Comparison of ENCODE assay signal across 8 mouse cellular contexts in genomic region chr1:180813885-180814740, GRCm38 (mm10). TPM values are rescaled to one million over a fixed set of nuclear protein-coding genes. Genes with fewer than 3 reads are reported as not detected.
DNase-seq lines count a peak whose midpoint lies in the region; ATAC-seq and TF ChIP-seq lines count a peak whose summit lies in the region.

TSS of gene H3f3a (minus strand) at chr1:180813943.

- peaks cover 29% of the 10 kb centered on the region for H3K36me3 ChIP-seq in G1E (replicated peaks)
- peaks cover 4% of the 10 kb centered on the region for H3K36me3 ChIP-seq in forebrain, postnatal 0 days (ENCODE audit: insufficient read depth)
- peaks cover 20% of the 10 kb centered on the region for H3K36me3 ChIP-seq in lung, embryonic 14.5 days (ENCODE audit: insufficient read depth)

- no peak for TF ChIP-seq CTCF in G1E (IDR thresholded peaks at IDR 0.05; ENCODE audit: low read depth, low read length)
- TF ChIP-seq CTCF in forebrain, postnatal 0 days (IDR thresholded peaks at IDR 0.05; ENCODE audit: low read depth), result 0 out of 2 replicates have a peak, but pooled peaks have one; percentile 6
- no peak for TF ChIP-seq CTCF in lung, embryonic 14.5 days (IDR thresholded peaks at IDR 0.05; ENCODE audit: low read depth)

- 2% methylated on average over 59 of the region's 69 CpGs for WGBS in forebrain, postnatal 0 days
- WGBS in lung, embryonic 14.5 days, result 2% methylated on average over 65 of the region's 69 CpGs

- peak within 1 kb of the TSS; percentile 61 for H3K4me2 ChIP-seq in forebrain, postnatal 0 days (ENCODE audit: low read depth)
- peak within 1 kb of the TSS; percentile 72 for H3K4me2 ChIP-seq in lung, embryonic 14.5 days

- no peak for ATAC-seq in G1E (ENCODE audit: extremely low read depth, insufficient number of reproducible peaks, low FRiP score, poor library complexity, severe bottlenecking)
- ATAC-seq in forebrain, postnatal 0 days, result peak; percentile 61
- ATAC-seq in hematopoietic stem cell, adult 5-6 weeks (replicated peaks in 1 of 2; ENCODE audit: insufficient read depth in 1 of 2, low FRiP score in 2 of 2, low TSS enrichment in 1 of 2, low read depth in 1 of 2, poor library complexity in 2 of 2, severe bottlenecking in 2 of 2), result peak; percentile 19 to 36
- peak; percentile 78 for ATAC-seq in lung, embryonic 14.5 days (ENCODE audit: insufficient read depth)

- peak within 1 kb of the TSS; percentile 100 for H3K27ac ChIP-seq in forebrain, postnatal 0 days (ENCODE audit: low read depth, low read length)
- H3K27ac ChIP-seq in lung, embryonic 14.5 days (ENCODE audit: low read depth), result peak within 1 kb of the TSS; percentile 100

- no peak for DNase-seq in G1E (ENCODE audit: low spot score)
- DNase-seq in c-Kit-positive CD71-positive TER-119-negative erythroid progenitor cells, embryonic 14.5 days (ENCODE audit: low read depth), result peak; percentile 58
- peak; percentile 77 for DNase-seq in forebrain, postnatal 0 days
- peak; percentile 38 for DNase-seq in layer of hippocampus, adult 9-10 months (ENCODE audit: low spot score)
- DNase-seq in lung, embryonic 14.5 days, result peak; percentile 89
- peak; percentile 76 for DNase-seq in ovary, adult 18-20 months (ENCODE audit: low spot score)
- DNase-seq in urinary bladder, adult 18-20 months (ENCODE audit: low spot score in 2 of 2), result peak; percentile 78 to 88

- H3K9me3 ChIP-seq in G1E (replicated peaks), result no peaks in the 10 kb centered on the region
- H3K9me3 ChIP-seq in forebrain, postnatal 0 days (ENCODE audit: low read length), result no peaks in the 10 kb centered on the region
- H3K9me3 ChIP-seq in lung, embryonic 14.5 days (ENCODE audit: low read depth, low read length), result no peaks in the 10 kb centered on the region

- peak within 1 kb of the TSS; percentile 98 for H3K9ac ChIP-seq in forebrain, postnatal 0 days
- peak within 1 kb of the TSS; percentile 98 for H3K9ac ChIP-seq in lung, embryonic 14.5 days

- peak within 1 kb of the TSS; percentile 84 for H3K4me3 ChIP-seq in G1E (ENCODE audit: low read depth, low read length)
- H3K4me3 ChIP-seq in forebrain, postnatal 0 days (ENCODE audit: low read depth, low read length), result peak within 1 kb of the TSS; percentile 95
- H3K4me3 ChIP-seq in lung, embryonic 14.5 days (ENCODE audit: low read depth, low read length), result peak within 1 kb of the TSS; percentile 73

- H3K27me3 ChIP-seq in G1E (ENCODE audit: insufficient read depth, low read length), result no peaks in the 10 kb centered on the region
- no peaks in the 10 kb centered on the region for H3K27me3 ChIP-seq in forebrain, postnatal 0 days (ENCODE audit: insufficient read depth, low read length)
- H3K27me3 ChIP-seq in lung, embryonic 14.5 days (ENCODE audit: insufficient read depth, low read length), result no peaks in the 10 kb centered on the region

- H3K4me1 ChIP-seq in G1E (ENCODE audit: insufficient read depth, low read depth, low read length), result peaks cover 44% of the 10 kb centered on the region
- H3K4me1 ChIP-seq in forebrain, postnatal 0 days (ENCODE audit: insufficient read depth), result peaks cover 20% of the 10 kb centered on the region
- peaks cover 15% of the 10 kb centered on the region; the same call in 1 of the 2 replicates for H3K4me1 ChIP-seq in lung, embryonic 14.5 days (ENCODE audit: insufficient read depth)

RNA-seq across cellular contexts. Expression of gene H3f3a, which starts in this region (rescaled TPM):
- total RNA-seq in G1E (2014; fragmentation: Nextera tagmentation), result 1,182 and 1,327 TPM in 2 replicates
- 2,511 and 3,138 TPM in 2 replicates for total RNA-seq in G1E (2017)
- polyA plus RNA-seq in G1E (2012), result 1,136 and 1,527 TPM in 2 replicates
- 3,418 and 3,587 TPM in 2 replicates for total RNA-seq in forebrain, postnatal 0 days (2014; rRNA removed)
- polyA plus RNA-seq in forebrain, postnatal 0 days (2015; fragmentation: Nextera tagmentation; extraction: Ambion mirVana), result 2,464 and 2,886 TPM in 2 replicates
- total RNA-seq in hematopoietic stem cell, adult 5-6 weeks (2017), result 1,757 and 2,309 TPM in 2 replicates
- 2,358 and 2,465 TPM in 2 replicates for polyA plus RNA-seq in lung, embryonic 14.5 days (2014; fragmentation: Nextera tagmentation; extraction: Ambion mirVana)
